Mouse (Mus musculus): ENCODE results near the gene Tnfrsf12a. TPM values are rescaled to one million over a fixed set of nuclear protein-coding genes. Genes with fewer than 3 reads are reported as not detected.

Gene Tnfrsf12a
- polyA plus RNA-seq, 1 experiment from 2014 or later = 3.1 TPM

DNA sequence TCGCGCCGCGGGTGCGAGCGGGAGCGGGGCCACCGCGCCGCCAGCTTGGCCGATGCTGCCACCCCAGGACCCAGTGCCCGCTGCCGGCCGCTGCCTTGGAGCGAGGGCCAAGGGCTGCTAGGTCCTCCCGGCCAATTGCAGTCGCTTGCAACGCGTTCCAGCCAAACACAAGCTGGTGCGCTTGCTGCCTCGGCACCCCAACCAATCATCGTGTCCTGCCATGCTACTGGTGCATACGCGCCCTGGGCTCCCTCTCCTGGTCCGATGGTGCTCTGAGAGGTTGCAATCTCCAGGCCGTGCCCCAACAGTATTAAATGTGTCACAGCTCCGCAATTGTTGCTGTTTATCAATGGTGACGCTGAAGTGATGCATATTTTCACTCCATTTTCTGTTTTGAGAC lies 22.8 kb upstream of the Tnfrsf12a start:
- Histone ChIP-seq H3K27ac (no peak overlapping the region), H3K36me3 (no peaks in the 10 kb centered on the region), H3K9me3 (no peaks in the 10 kb centered on the region), H3K27me3 (replicated peaks) (peaks cover 33% of the 10 kb centered on the region), H3K4me1 (peaks cover 8% of the 10 kb centered on the region), H3K4me3 (peak overlapping the region; percentile 74), H3K9ac (peak overlapping the region; percentile 69), H3K4me2 (replicated peaks) (peak overlapping the region; percentile 99)
- WGBS = under 1% methylated on average over 19 of the region's 28 CpGs
- ATAC-seq (ENCODE audit: low FRiP score, low read depth) = peak; percentile 96

DNA sequence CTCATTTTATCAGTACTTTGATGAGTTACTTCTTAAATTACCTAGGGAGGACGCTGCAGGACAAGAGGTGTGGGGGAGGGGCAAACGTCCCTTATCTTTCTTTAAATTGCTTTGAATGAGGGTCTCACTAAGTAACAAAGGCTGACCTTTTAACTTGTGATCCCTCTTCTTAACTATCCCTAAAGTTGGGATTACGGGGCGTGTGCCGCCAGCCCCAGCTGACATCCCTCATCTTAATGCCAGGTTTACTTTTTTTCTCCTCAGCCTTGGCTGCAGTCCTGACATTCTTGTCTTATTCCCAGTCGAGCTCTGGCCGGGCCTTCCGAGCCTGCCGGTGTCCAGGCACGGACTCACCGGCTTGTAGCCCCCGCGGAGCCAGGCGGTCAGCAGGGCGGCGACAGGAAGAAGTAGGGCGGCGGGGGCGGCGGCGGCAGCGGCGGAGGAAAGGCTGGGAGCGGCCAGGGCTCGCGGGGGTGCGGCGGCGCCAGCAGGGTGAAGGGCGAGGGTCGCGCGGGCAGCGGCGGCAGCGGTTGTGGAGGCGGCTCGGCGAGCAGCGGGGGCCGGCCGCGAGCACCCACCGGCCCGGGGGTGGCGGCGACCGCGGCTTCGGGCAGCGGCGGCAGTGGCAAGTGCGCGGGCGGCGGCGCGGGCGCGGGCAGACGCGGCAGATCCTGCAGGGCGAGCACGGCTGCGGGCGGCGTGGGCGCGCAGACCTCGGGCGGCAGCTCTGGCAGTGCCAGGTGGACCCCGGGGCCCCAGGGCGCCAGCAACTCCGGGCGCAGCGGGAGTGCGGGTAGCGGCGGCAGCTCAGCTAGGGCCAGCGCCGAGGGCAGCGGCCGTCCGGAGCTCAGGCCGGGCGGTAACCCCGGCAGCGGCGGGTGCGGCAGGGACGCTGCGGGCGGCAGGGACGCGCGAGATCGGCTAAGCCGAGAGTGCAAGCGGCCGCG lies 22.1 kb upstream of the Tnfrsf12a start:
- Histone ChIP-seq H3K36me3 (no peaks in the 10 kb centered on the region), H3K9me3 (no peaks in the 10 kb centered on the region), H3K27ac (0 out of 2 replicates have a peak overlapping the region, but pooled peaks have one; percentile 26), H3K9ac (peak overlapping the region; percentile 69), H3K4me3 (peak overlapping the region; percentile 74), H3K4me1 (peaks cover 5% of the 10 kb centered on the region), H3K27me3 (replicated peaks) (peaks cover 33% of the 10 kb centered on the region), H3K4me2 (replicated peaks) (peak overlapping the region; percentile 99)
- ATAC-seq (ENCODE audit: low FRiP score, low read depth) = peak; percentile 69
- under 1% methylated on average over 65 of the region's 101 CpGs for WGBS

DNA sequence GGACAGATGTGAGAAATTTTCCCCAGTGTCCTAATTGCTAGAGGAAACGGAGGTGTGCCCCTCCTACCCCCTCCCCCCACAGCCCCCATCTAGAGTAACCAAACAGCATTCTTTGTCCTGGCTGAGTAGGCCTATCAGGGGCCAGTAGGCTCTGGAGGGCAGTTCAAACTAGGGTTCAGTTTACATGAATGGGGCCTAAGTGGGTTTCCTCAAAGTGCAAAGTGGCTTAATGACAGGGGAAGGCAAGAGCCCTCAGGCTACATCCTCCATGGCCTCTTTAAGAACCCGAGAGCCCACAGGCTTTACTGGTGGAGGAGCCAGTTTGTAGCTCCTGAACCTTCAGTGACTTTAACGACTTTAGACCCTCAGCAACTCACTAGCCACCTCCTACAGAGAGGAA lies 18.5 kb upstream of the Tnfrsf12a start:
- Histone ChIP-seq H3K4me1 (peaks cover 5% of the 10 kb centered on the region), H3K9ac (no peak overlapping the region), H3K36me3 (no peaks in the 10 kb centered on the region), H3K27ac (no peak overlapping the region), H3K4me2 (replicated peaks) (no peak overlapping the region), H3K9me3 (no peaks in the 10 kb centered on the region), H3K27me3 (replicated peaks) (peaks cover 25% of the 10 kb centered on the region), H3K4me3 (no peak overlapping the region)
- ATAC-seq (ENCODE audit: low FRiP score, low read depth) = no peak
- 9% methylated on average over 3 of the region's 3 CpGs for WGBS

DNA sequence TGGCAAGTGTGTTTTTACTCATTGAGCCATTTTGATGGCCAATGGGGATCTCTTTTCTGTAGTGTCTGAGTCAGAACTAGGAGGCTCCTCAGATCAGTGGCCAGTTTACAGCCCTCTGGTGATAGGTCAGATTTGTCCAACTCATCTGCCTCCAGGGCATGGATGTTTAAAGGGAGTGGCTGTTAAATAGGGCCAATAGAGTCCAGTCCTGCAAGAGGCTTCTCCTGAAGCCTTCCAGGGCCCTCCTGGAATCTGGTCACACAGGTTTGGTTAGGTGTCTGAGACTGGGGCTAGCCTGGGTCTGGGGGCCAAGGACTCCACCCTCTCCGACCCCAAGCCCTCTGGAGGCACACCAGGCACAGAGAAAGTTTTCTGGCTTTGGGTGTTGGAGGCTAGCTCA lies 17.2 kb upstream of the Tnfrsf12a start:
- ATAC-seq (ENCODE audit: low FRiP score, low read depth) = no peak
- H3K4me2 ChIP-seq (replicated peaks) = no peak overlapping the region
- no peaks in the 10 kb centered on the region for H3K9me3 ChIP-seq
- peaks cover 16% of the 10 kb centered on the region for H3K27me3 ChIP-seq (replicated peaks)
- no peak overlapping the region for H3K4me3 ChIP-seq
- 63% methylated on average over 1 of the region's 1 CpGs for WGBS
- no peak overlapping the region for H3K9ac ChIP-seq
- H3K4me1 ChIP-seq = peaks cover 5% of the 10 kb centered on the region
- no peaks in the 10 kb centered on the region for H3K36me3 ChIP-seq
- H3K27ac ChIP-seq = no peak overlapping the region

DNA sequence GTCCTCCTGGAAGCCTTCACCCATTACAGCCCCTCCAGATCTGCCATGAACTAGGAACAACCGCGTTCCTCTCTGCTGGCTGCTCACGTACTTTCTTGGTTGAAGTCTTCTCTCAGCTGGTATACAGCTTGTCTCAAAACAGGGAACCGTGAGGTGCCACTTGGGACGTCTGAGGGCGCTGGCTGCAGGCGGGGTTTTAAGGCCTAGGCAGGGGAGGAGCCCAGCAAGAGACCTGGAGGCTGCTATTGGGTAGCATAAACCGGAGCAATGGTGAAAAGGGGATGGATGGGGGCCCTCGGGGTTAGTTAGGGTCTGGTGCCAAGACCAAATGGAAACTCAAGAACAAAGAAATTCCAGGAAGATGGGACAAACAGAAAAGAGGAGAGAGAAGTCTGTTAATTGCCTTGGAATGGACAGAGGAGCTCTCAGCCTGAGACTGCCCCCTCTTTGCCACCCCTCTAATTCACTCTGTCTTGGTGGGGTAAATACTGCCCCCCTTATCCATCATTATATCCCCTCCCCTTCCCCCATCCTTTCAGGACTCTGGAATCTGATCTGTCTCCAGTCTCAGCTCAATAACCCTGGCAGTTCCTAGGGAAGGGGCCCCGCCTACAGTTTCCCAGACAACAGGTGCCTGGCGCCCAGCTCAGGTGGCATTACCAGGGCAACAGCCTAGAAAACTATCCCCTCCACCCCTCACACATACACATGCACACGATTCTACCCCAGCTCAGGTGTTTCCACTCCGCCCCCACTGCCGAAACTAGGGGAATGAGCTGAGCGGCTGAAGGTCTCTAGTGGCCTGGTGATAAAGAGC lies 6.8 kb upstream of the Tnfrsf12a start, which contains the start of gene Cldn9:
TSS of gene Cldn9 (minus strand) at position 171 of the 817 bp plus-strand sequence.
- Histone ChIP-seq H3K36me3 (no peaks in the 10 kb centered on the region), H3K4me1 (peaks cover 18% of the 10 kb centered on the region), H3K4me3 (no peak within 1 kb of the TSS), H3K27me3 (replicated peaks) (peaks cover 53% of the 10 kb centered on the region), H3K4me2 (replicated peaks) (peak within 1 kb of the TSS; percentile 22), H3K9me3 (no peaks in the 10 kb centered on the region), H3K9ac (no peak within 1 kb of the TSS), H3K27ac (no peak within 1 kb of the TSS)
- ATAC-seq (ENCODE audit: low FRiP score, low read depth) = 0 out of 2 replicates have a peak, but pooled peaks have one; percentile 13
- 8% methylated on average over 15 of the region's 15 CpGs for WGBS

DNA sequence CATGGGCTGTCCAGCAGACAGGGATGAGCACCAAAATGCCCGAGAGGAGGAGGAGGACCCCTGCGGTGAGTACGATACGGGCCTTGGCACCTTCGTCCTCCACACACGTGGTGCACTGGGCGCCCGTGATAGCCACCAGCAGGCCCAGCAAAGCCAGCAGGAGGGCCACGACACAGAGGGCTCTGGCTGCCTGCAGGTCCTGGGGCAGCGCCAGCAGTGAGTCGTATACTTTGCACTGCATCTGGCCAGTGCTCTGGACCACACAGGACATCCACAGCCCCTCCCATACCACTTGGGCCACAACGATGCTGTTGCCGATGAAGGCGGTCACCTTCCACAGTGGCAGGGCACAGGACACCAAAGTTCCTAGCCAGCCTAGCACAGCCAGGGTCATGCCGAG lies 6.0 kb upstream of the Tnfrsf12a start:
- Histone ChIP-seq H3K4me3 (no peak overlapping the region), H3K4me2 (replicated peaks) (peak overlapping the region; percentile 22), H3K36me3 (no peaks in the 10 kb centered on the region), H3K9ac (no peak overlapping the region), H3K9me3 (no peaks in the 10 kb centered on the region), H3K4me1 (peaks cover 19% of the 10 kb centered on the region), H3K27ac (no peak overlapping the region), H3K27me3 (replicated peaks) (peaks cover 61% of the 10 kb centered on the region)
- ATAC-seq (ENCODE audit: low FRiP score, low read depth) = 0 out of 2 replicates have a peak, but pooled peaks have one; percentile 15
- 16% methylated on average over 15 of the region's 15 CpGs for WGBS

DNA sequence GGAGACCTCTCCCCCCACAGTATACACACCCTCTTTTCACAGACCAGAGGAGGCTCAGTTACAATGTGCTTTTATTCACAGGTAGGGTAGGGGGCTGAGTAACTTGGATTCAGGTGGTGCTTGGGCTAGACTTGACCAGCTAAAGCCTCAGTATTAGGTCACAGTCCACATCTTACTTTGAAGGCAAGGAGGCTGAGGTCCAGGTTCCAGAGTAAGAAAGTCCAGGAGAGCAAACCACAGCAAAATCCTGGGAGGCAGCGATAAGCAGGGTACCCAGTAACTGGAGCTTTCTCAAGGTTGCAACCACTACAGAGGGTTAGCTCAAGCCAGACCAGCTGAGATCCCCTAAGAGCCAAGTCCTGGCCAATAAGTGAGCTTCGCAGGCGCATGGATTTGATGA lies 5.3 kb upstream of the Tnfrsf12a start:
- WGBS = 70% methylated on average over 3 of the region's 3 CpGs
- ATAC-seq (ENCODE audit: low FRiP score, low read depth) = no peak
- no peaks in the 10 kb centered on the region for H3K9me3 ChIP-seq
- no peak overlapping the region for H3K27ac ChIP-seq
- no peak overlapping the region for H3K9ac ChIP-seq
- peaks cover 68% of the 10 kb centered on the region for H3K27me3 ChIP-seq (replicated peaks)
- peaks cover 19% of the 10 kb centered on the region for H3K4me1 ChIP-seq
- no peak overlapping the region for H3K4me3 ChIP-seq
- no peaks in the 10 kb centered on the region for H3K36me3 ChIP-seq
- no peak overlapping the region for H3K4me2 ChIP-seq (replicated peaks)

DNA sequence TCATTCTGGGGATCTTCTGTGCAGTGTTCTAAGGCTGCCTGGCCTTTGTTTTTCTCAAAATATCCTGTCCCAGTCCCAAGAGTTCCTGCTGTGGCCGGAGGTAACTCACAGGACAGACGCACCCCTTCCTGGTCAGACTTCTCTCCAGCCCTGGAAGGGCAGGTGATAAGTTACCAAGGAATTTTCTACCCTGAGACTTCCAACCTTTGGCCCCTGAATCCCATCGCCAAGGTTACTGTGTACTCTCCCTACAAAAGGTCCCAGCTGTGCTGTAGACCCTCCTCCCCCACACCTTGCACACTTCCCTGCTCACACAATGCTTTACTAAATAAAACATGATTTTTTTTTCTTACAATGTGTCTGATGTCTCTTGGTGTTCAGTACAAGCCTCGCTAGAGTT lies 4.8 kb upstream of the Tnfrsf12a start:
- H3K9ac ChIP-seq = no peak overlapping the region
- ATAC-seq (ENCODE audit: low FRiP score, low read depth) = no peak
- no peaks in the 10 kb centered on the region for H3K9me3 ChIP-seq
- no peak overlapping the region for H3K27ac ChIP-seq
- H3K4me3 ChIP-seq = no peak overlapping the region
- H3K36me3 ChIP-seq = no peaks in the 10 kb centered on the region
- peaks cover 19% of the 10 kb centered on the region for H3K4me1 ChIP-seq
- 69% methylated on average over 4 of the region's 4 CpGs for WGBS
- peaks cover 69% of the 10 kb centered on the region for H3K27me3 ChIP-seq (replicated peaks)
- no peak overlapping the region for H3K4me2 ChIP-seq (replicated peaks)

DNA sequence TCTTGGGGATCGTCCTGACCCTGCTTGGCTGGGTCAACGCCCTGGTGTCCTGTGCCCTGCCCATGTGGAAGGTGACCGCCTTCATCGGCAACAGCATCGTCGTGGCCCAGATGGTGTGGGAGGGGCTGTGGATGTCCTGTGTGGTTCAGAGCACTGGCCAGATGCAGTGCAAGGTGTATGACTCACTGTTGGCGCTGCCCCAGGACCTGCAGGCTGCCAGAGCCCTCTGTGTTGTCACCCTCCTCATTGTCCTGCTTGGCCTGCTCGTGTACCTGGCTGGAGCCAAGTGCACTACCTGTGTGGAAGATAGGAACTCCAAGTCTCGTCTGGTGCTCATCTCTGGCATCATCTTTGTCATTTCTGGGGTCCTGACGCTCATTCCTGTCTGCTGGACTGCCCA lies 3.8 kb upstream of the Tnfrsf12a start:
- H3K4me1 ChIP-seq = peaks cover 28% of the 10 kb centered on the region
- 75% methylated on average over 10 of the region's 10 CpGs for WGBS

DNA sequence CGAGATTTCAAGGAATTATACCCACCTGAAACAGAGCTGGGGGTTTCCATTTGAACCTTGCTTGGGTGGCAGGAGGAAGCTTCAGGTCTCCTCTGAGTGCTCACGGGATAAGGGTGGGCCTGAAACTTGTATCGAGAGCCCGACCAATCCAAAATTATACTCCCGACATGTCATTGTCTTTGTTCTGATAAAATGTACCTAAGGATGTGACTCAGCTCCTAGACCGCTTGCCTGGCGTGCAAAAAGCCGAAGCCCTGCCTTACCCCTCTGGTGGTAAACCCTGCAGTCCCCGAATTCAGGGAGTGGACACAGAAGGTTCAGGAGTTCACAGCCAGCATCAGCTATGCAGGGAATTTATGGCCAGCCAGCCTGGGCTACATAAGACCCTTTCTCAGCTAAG lies 3.1 kb upstream of the Tnfrsf12a start:
- no peak for ATAC-seq (ENCODE audit: low FRiP score, low read depth)
- no peak overlapping the region for H3K4me3 ChIP-seq
- 76% methylated on average over 9 of the region's 9 CpGs for WGBS

More for the DNA sequence above, 3.8 kb upstream of the Tnfrsf12a start:
- H3K27ac ChIP-seq = no peak overlapping the region
- H3K9me3 ChIP-seq = no peaks in the 10 kb centered on the region
- no peak overlapping the region for H3K9ac ChIP-seq
- no peaks in the 10 kb centered on the region for H3K36me3 ChIP-seq
- ATAC-seq (ENCODE audit: low FRiP score, low read depth) = no peak
- peaks cover 74% of the 10 kb centered on the region for H3K27me3 ChIP-seq (replicated peaks)
- H3K4me3 ChIP-seq = no peak overlapping the region
- no peak overlapping the region for H3K4me2 ChIP-seq (replicated peaks)

DNA sequence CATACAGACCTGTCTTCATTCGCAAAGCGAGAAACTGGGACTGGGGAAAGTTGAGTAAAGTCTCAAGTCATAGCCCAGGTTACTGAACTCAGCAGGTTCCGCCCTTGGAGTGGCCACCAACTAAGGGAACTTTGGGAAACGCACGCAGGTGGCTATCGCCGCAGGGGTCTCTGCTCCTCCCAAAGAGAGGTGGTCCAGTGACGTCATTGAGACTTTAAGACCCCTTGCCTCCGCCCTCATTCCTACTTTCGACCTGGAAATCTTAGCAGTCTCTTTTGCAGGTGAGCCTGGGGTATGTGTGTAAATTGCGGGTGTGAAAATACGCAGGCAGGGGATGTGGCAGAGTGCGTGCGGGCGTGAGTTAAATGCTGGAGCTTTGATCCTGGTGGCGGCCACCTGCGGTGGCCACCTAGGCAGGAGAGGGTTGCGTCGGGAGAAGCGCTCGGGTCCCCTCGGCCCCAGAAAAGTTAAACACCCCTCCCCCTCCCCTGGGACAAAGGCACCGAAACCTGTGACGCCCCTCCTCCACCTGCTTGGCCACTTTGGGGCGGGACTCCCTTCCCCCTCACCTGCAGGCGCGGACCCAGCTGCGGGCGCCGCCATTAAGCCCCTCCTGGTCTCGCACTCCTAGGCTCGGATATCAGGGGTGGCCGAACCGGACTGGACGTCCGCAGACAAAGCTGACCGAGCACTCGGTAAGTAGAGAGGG lies 2.0 kb upstream of the Tnfrsf12a start, which contains the start of gene Cldn6:
TSS of gene Cldn6 (plus strand) at position 123 of the 709 bp plus-strand sequence.
- H3K27me3 ChIP-seq (replicated peaks) = peaks cover 90% of the 10 kb centered on the region
- peaks cover 40% of the 10 kb centered on the region for H3K4me1 ChIP-seq
- ATAC-seq (ENCODE audit: low FRiP score, low read depth) = no peak
- H3K4me2 ChIP-seq (replicated peaks) = peak within 1 kb of the TSS; percentile 27
- H3K9me3 ChIP-seq = no peaks in the 10 kb centered on the region
- 3% methylated on average over 38 of the region's 38 CpGs for WGBS
- no peak within 1 kb of the TSS for H3K27ac ChIP-seq
- H3K4me3 ChIP-seq = no peak within 1 kb of the TSS
- H3K36me3 ChIP-seq = no peaks in the 10 kb centered on the region
- H3K9ac ChIP-seq = no peak within 1 kb of the TSS

More for the DNA sequence above, 3.1 kb upstream of the Tnfrsf12a start:
- Histone ChIP-seq H3K27me3 (replicated peaks) (peaks cover 82% of the 10 kb centered on the region), H3K9ac (no peak overlapping the region), H3K9me3 (no peaks in the 10 kb centered on the region), H3K36me3 (no peaks in the 10 kb centered on the region), H3K4me1 (peaks cover 34% of the 10 kb centered on the region), H3K27ac (no peak overlapping the region), H3K4me2 (replicated peaks) (no peak overlapping the region)
